Mouse (Mus musculus): ENCODE measurements around the gene Lmbrd2. TPM values are rescaled to one million over a fixed set of nuclear protein-coding genes. Genes with fewer than 3 reads are reported as not detected.

Lmbrd2 gene
- 37.6 TPM for polyA plus RNA-seq (2015; fragmentation: Illumina TruSeq; extraction: RNeasy Lipid Tissue Mini Kit (QIAGEN cat#74804); ENCODE audit: low read depth, low replicate concordance)

GRCm38 (mm10) chr15:9140252-9140680 lies at the start of gene Lmbrd2:
Lmbrd2 (plus strand) TSS chr15:9140550.

GRCm38 (mm10) chr15:9155325-9155724 lies 15.0 kb downstream of the Lmbrd2 start, which contains the start of gene Skp2:
Skp2 (minus strand) TSS chr15:9155425.

Other genes with a start within 250 kb of the Lmbrd2 start
- gene Ranbp3l, start 172.6 kb upstream of the Lmbrd2 start, polyA plus RNA-seq (2015; fragmentation: Illumina TruSeq; extraction: RNeasy Lipid Tissue Mini Kit (QIAGEN cat#74804); ENCODE audit: low read depth, low replicate concordance), result 11.3 TPM
- 41.1 TPM for gene Nadk2, start 69.3 kb upstream of the Lmbrd2 start, polyA plus RNA-seq (2015; fragmentation: Illumina TruSeq; extraction: RNeasy Lipid Tissue Mini Kit (QIAGEN cat#74804); ENCODE audit: low read depth, low replicate concordance)
- gene Skp2, start 14.9 kb downstream of the Lmbrd2 start, polyA plus RNA-seq (2015; fragmentation: Illumina TruSeq; extraction: RNeasy Lipid Tissue Mini Kit (QIAGEN cat#74804); ENCODE audit: low read depth, low replicate concordance), result 5.6 TPM
- not detected for gene Ugt3a1, start 136.3 kb downstream of the Lmbrd2 start, polyA plus RNA-seq (2015; fragmentation: Illumina TruSeq; extraction: RNeasy Lipid Tissue Mini Kit (QIAGEN cat#74804); ENCODE audit: low read depth, low replicate concordance)
- gene Ugt3a2, start 195.0 kb downstream of the Lmbrd2 start, polyA plus RNA-seq (2015; fragmentation: Illumina TruSeq; extraction: RNeasy Lipid Tissue Mini Kit (QIAGEN cat#74804); ENCODE audit: low read depth, low replicate concordance), result not detected